Mouse (Mus musculus) thymus, postnatal 0 days (tissue): ENCODE measurements around the gene Slc41a2. TPM values are rescaled to one million over a fixed set of nuclear protein-coding genes. Genes with fewer than 3 reads are reported as not detected.

Experiments
- DNase-seq: peaks from one replicate; pipeline ENCODE4 v3.0.0-alpha.2; 2015; ENCODE audit warnings: low spot score
- polyA plus RNA-seq: library from polyadenylated mRNA; unstranded; fragments of >200 nt; fragmentation: Nextera tagmentation; extraction: Ambion mirVana; gene quantifications from 2 replicates; pipeline ENCODE4 v1.2.1, GENCODE M21; 2015

Slc41a2 gene
- polyA plus RNA-seq, 1 experiment from 2014 or later, result 0.39 TPM

- no peak for DNase-seq
These were observed 148.6 kb downstream of the Slc41a2 start for GRCm38 (mm10) chr10:83189071-83189470.

DNA sequence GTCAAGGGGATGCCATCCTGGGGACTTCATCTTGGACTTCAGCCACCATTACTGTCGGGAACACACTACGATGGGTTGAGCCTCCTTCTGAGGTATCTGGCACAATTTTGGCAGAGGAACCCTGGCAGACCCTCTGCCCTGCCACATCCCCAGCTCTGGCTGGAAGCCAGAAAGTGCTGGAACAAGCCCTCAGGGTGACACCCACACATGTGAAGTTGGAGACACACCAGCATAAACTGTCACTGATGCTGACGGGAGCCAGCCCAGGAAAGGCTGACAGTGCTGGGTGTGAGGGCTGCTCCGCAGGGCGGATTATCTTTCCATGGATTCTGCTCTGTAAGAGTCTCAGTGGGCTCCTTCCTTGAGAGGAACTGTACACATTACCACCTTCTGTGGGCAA lies 150.7 kb downstream of the Slc41a2 start:
- no peak for DNase-seq

DNA sequence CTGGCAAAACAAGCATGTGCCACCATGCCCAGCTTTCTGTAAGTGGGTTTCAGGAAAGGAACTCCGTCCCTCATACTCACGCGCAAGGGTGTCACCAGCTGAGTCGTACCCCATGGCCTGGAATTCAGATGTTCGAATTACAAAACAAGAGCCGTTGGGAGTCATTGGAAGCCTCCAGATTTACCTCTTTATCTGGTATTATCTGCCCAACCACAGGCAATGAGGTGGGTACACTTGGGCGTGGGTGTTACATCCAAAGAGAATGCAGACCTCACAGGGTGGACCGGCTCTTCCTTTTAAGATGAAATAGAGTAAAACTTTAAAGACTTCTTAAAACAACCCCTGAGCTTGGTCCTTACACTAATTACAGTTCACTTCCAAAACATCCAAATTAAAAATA lies 151.5 kb downstream of the Slc41a2 start:
- no peak for DNase-seq

- DNase-seq, result no peak
These were observed 152.6 kb downstream of the Slc41a2 start for GRCm38 (mm10) chr10:83185121-83185520.

GRCm38 (mm10) chr10:83184480-83185069 lies 153.1 kb downstream of the Slc41a2 start:
- DNase-seq, result peak; percentile 52

- peak; percentile 72 for DNase-seq
These were observed 153.8 kb downstream of the Slc41a2 start for GRCm38 (mm10) chr10:83183634-83184479.

DNA sequence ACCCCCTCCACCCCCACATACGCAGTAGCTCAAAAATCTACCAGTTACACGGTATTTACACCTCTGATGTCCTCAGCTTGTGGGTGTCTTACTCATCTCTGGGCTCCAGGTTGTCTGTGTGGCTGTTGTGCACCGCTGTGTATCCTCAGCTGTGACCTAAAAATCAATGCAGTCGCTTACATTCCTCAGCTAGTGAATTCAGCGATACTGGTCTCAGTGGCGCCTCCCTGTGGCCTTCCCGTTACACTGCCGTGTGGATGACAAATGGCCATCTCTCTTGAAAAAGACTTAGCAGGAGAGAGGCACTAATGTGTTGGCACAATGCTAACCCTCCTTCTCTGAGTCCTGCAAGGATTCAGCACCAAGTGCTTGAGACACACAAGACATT lies 155.1 kb downstream of the Slc41a2 start:
- peak; percentile 74 for DNase-seq

- DNase-seq, result peak; percentile 56
These were observed 155.7 kb downstream of the Slc41a2 start for GRCm38 (mm10) chr10:83181831-83182572.

Other genes starting within 250 kb of the Slc41a2 start
- gene D10Wsu102e, start 22.3 kb upstream of the Slc41a2 start, polyA plus RNA-seq, result 0.63 and 0.66 TPM in 2 replicates
- gene Aldh1l2, start 196.3 kb upstream of the Slc41a2 start, polyA plus RNA-seq, result 0.22 and 0.37 TPM in 2 replicates
- gene Washc4, start 205.9 kb upstream of the Slc41a2 start, polyA plus RNA-seq, result 34.2 and 44.8 TPM in 2 replicates